Comparison of ENCODE assay signal across 10 mouse cellular contexts in the genomic region with DNA sequence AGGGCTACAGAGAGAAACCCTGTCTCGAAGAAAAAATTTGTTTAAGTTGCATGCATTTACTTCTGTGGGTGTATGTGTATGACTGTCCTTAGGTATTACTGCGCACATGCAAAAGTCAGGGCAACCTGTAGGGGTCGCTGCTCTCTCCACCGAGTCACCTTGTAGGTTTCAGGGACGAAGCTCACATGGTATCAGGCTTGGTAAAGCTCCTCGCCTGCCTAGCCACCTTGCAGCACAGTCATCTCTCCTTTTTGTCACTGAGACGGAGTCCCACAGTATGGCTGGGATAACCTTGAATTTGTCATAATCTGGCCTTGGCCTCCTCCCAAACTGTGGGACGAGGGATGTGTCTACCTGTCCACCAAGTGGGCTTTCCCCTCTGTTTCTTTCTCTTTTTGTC. TPM values are rescaled to one million over a fixed set of nuclear protein-coding genes. Genes with fewer than 3 reads are reported as not detected.
DNase-seq lines count a peak whose midpoint lies in the region; ATAC-seq and TF ChIP-seq lines count a peak whose summit lies in the region.
"Had no signal": no experiment of that assay in that cellular context is flagged by ENCODE, and none has a peak within 500 bp of the region (broad histone marks: within the 10 kb centered on the region; RNA-seq: fewer than 3 reads in every experiment).

No protein-coding gene starts in this region.

- no peak for TF ChIP-seq POLR2A in embryonic fibroblast, embryonic 13.5 days (IDR thresholded peaks at IDR 0.05; ENCODE audit: low read depth, low read length)
- TF ChIP-seq POLR2A in small intestine, adult 2 months (IDR thresholded peaks at IDR 0.05; ENCODE audit: low read depth, low read length) = 0 out of 2 replicates have a peak, but pooled peaks have one; percentile 5

- H3K4me1 ChIP-seq in lung, embryonic 14.5 days (ENCODE audit: insufficient read depth) = no peaks in the 10 kb centered on the region
- H3K4me1 ChIP-seq in embryonic fibroblast, embryonic 13.5 days (ENCODE audit: control insufficient read depth, insufficient read depth, low read length) = no peaks in the 10 kb centered on the region; the same call in 1 of the 2 replicates
- no peaks in the 10 kb centered on the region for H3K4me1 ChIP-seq in small intestine, adult 2 months (ENCODE audit: control insufficient read depth, insufficient read depth, insufficient read length, low read length)

- no peaks in the 10 kb centered on the region for H3K36me3 ChIP-seq in lung, embryonic 14.5 days (ENCODE audit: insufficient read depth)
- H3K36me3 ChIP-seq in small intestine, adult 2 months (ENCODE audit: control insufficient read depth, insufficient read depth, low read length) = no peaks in the 10 kb centered on the region
- H3K36me3 ChIP-seq: embryonic facial prominence, embryonic 12.5 days; stomach, embryonic 15.5 days had no signal

- WGBS in lung, embryonic 14.5 days = 53% methylated on average over 8 of the region's 8 CpGs
- 52% methylated on average over 8 of the region's 8 CpGs for WGBS in small intestine, adult 2 months

- no peak overlapping the region for H3K9ac ChIP-seq in lung, embryonic 14.5 days
- H3K9ac ChIP-seq: embryonic facial prominence, embryonic 12.5 days; stomach, embryonic 15.5 days had no signal

- H3K9me3 ChIP-seq in lung, embryonic 14.5 days (ENCODE audit: low read depth, low read length) = no peaks in the 10 kb centered on the region
- H3K9me3 ChIP-seq: embryonic facial prominence, embryonic 12.5 days; stomach, embryonic 15.5 days had no signal

- TF ChIP-seq CTCF in lung, embryonic 14.5 days (IDR thresholded peaks at IDR 0.05; ENCODE audit: low read depth) = peak; percentile 52
- TF ChIP-seq CTCF in embryonic fibroblast, embryonic 13.5 days (IDR thresholded peaks at IDR 0.05; ENCODE audit: borderline replicate concordance, insufficient read depth, low read length) = 0 out of 2 replicates have a peak, but pooled peaks have one; percentile 19
- TF ChIP-seq CTCF in small intestine, adult 2 months (IDR thresholded peaks at IDR 0.05; ENCODE audit: extremely low read depth, insufficient read length, insufficient replicate concordance, low read depth, low read length) = peak; percentile 55; the same call in 1 of the 2 replicates

- no peak overlapping the region for H3K4me3 ChIP-seq in lung, embryonic 14.5 days (ENCODE audit: low read depth, low read length)
- no peak overlapping the region for H3K4me3 ChIP-seq in embryonic fibroblast, embryonic 13.5 days (ENCODE audit: insufficient read depth, low read length)
- H3K4me3 ChIP-seq in small intestine, adult 2 months (ENCODE audit: low read depth, low read length) = no peak overlapping the region
- H3K4me3 ChIP-seq: embryonic facial prominence, embryonic 12.5 days; stomach, embryonic 15.5 days had no signal

- no peaks in the 10 kb centered on the region for H3K27me3 ChIP-seq in lung, embryonic 14.5 days (ENCODE audit: insufficient read depth, low read length)
- H3K27me3 ChIP-seq in small intestine, adult 2 months (ENCODE audit: control insufficient read depth, insufficient read depth, low read length) = no peaks in the 10 kb centered on the region
- H3K27me3 ChIP-seq: embryonic facial prominence, embryonic 12.5 days; stomach, embryonic 15.5 days had no signal

- H3K4me2 ChIP-seq in lung, embryonic 14.5 days = no peak overlapping the region
- H3K4me2 ChIP-seq: embryonic facial prominence, embryonic 12.5 days; stomach, embryonic 15.5 days had no signal

- peak; percentile 72 to 81 for DNase-seq in adrenal gland, adult (ENCODE audit: inconsistent age in 2 of 2, low spot score in 1 of 2)
- DNase-seq in adrenal gland, postnatal 4 days (ENCODE audit: low spot score in 2 of 2) = no peak
- DNase-seq in lung, embryonic 14.5 days = no peak
- DNase-seq in lung, adult 18-20 months = no peak
- DNase-seq in layer of hippocampus, adult 18-20 months (ENCODE audit: low spot score in 2 of 2) = no peak
- DNase-seq in embryo, embryonic 11 days = no peak

- no peak for ATAC-seq in lung, embryonic 14.5 days (ENCODE audit: insufficient read depth)

- no peak overlapping the region for H3K27ac ChIP-seq in lung, embryonic 14.5 days (ENCODE audit: low read depth)
- H3K27ac ChIP-seq in embryonic fibroblast, embryonic 13.5 days (ENCODE audit: insufficient read depth, low read length) = no peak overlapping the region
- no peak overlapping the region for H3K27ac ChIP-seq in small intestine, adult 2 months (ENCODE audit: insufficient read depth, low read depth, low read length)
- H3K27ac ChIP-seq: embryonic facial prominence, embryonic 12.5 days; stomach, embryonic 15.5 days had no signal

RNA-seq across cellular contexts. Expression of a gene that starts 27.0 kb away (rescaled TPM):
- 100 to 1,000 TPM; 149 to 153 TPM for total RNA-seq in adrenal gland, postnatal 4 days (2021)
- 38.4 and 40.4 TPM in 2 replicates for polyA plus RNA-seq in lung, embryonic 14.5 days (2014; fragmentation: Nextera tagmentation; extraction: Ambion mirVana)
- 98.0 and 124 TPM in 2 replicates for polyA plus RNA-seq in embryonic fibroblast, embryonic 13.5 days (2011; ENCODE audit: insufficient read length, low read depth, missing spikeins)
- polyA plus RNA-seq in small intestine, adult 2 months (2012; rRNA removed) = 38.6 and 108 TPM in 2 replicates
- total RNA-seq in layer of hippocampus, adult 18-20 months (2021) = 100 to 1,000 TPM; 135 to 137 TPM

RNA-seq across cellular contexts. Expression of a gene that starts 50.8 kb away (rescaled TPM):
- 10 to 100 TPM; 18.3 to 20.9 TPM for total RNA-seq in adrenal gland, postnatal 4 days (2021)
- 11.2 and 11.8 TPM in 2 replicates for polyA plus RNA-seq in lung, embryonic 14.5 days (2014; fragmentation: Nextera tagmentation; extraction: Ambion mirVana)
- 8.7 and 8.8 TPM in 2 replicates for polyA plus RNA-seq in embryonic fibroblast, embryonic 13.5 days (2011; ENCODE audit: insufficient read length, low read depth, missing spikeins)
- 17.0 and 28.4 TPM in 2 replicates for polyA plus RNA-seq in small intestine, adult 2 months (2012; rRNA removed)
- total RNA-seq in layer of hippocampus, adult 18-20 months (2021) = 10 to 100 TPM; 33.9 to 37.6 TPM

Comparison
In these comparisons a context has a peak if more than half of its experiments do, and no peak if none do; other contexts are left out.
1. DNase-seq: peak in adrenal gland, adult (2 of 2); none in adrenal gland, postnatal 4 days (0 of 2), lung, embryonic 14.5 days (single experiment), lung, adult 18-20 months (0 of 2), layer of hippocampus, adult 18-20 months (0 of 2) and embryo, embryonic 11 days (single experiment).
2. Peak in every context shown above with its lines, with median percentiles within 50 percentile points of each other: CTCF ChIP-seq.